ENCODE assay signal across 12 mouse cellular contexts in genomic region chr13:83880305-83880704, GRCm38 (mm10).
DNase-seq lines count a peak whose midpoint lies in the region; ATAC-seq lines count a peak whose summit lies in the region.
"Had no signal": no experiment of that assay in that cellular context is flagged by ENCODE, and none has a peak within 500 bp of the region (broad histone marks: within the 10 kb centered on the region; RNA-seq: fewer than 3 reads in every experiment).

No protein-coding gene starts in this region.

- H3K9ac ChIP-seq in hindbrain, embryonic 15.5 days, result no peak overlapping the region
- H3K9ac ChIP-seq in neural tube, embryonic 14.5 days (replicated peaks; ENCODE audit: low read depth, low read length), result no peak overlapping the region
- H3K9ac ChIP-seq: heart, embryonic 12.5 days; liver, postnatal 0 days had no signal

- H3K9me3 ChIP-seq in forebrain, embryonic 10.5 days, result no peaks in the 10 kb centered on the region
- no peaks in the 10 kb centered on the region for H3K9me3 ChIP-seq in hindbrain, embryonic 15.5 days
- no peaks in the 10 kb centered on the region for H3K9me3 ChIP-seq in neural tube, embryonic 14.5 days (ENCODE audit: control insufficient read depth, low read length)
- H3K9me3 ChIP-seq: heart, embryonic 12.5 days; megakaryocyte, embryonic 14.5 days had no signal

- ATAC-seq in hindbrain, embryonic 15.5 days (ENCODE audit: low FRiP score, low read depth), result peak; percentile 68
- peak; percentile 49; the same call in 1 of the 2 replicates for ATAC-seq in neural tube, embryonic 14.5 days (ENCODE audit: low read depth)
- ATAC-seq: liver, postnatal 0 days had no signal

- H3K27me3 ChIP-seq in forebrain, embryonic 10.5 days (ENCODE audit: poor library complexity, severe bottlenecking), result no peaks in the 10 kb centered on the region
- H3K27me3 ChIP-seq in hindbrain, embryonic 15.5 days, result no peaks in the 10 kb centered on the region
- no peaks in the 10 kb centered on the region for H3K27me3 ChIP-seq in neural tube, embryonic 14.5 days (ENCODE audit: control insufficient read depth, insufficient read depth, low read length)
- H3K27me3 ChIP-seq: heart, embryonic 12.5 days; megakaryocyte, embryonic 14.5 days had no signal

- no peak overlapping the region for H3K4me3 ChIP-seq in forebrain, embryonic 10.5 days
- no peak overlapping the region for H3K4me3 ChIP-seq in hindbrain, embryonic 15.5 days
- no peak overlapping the region for H3K4me3 ChIP-seq in neural tube, embryonic 14.5 days (ENCODE audit: low read depth, low read length)
- H3K4me3 ChIP-seq: heart, embryonic 12.5 days; megakaryocyte, embryonic 14.5 days had no signal

- 29% methylated on average over 2 of the region's 2 CpGs for WGBS in forebrain, embryonic 10.5 days
- WGBS in hindbrain, embryonic 15.5 days, result 30% methylated on average over 2 of the region's 2 CpGs
- 28% methylated on average over 2 of the region's 2 CpGs for WGBS in neural tube, embryonic 14.5 days

- peaks cover 68% of the 10 kb centered on the region for H3K4me1 ChIP-seq in forebrain, embryonic 10.5 days
- H3K4me1 ChIP-seq in hindbrain, embryonic 15.5 days (replicated peaks), result no peaks in the 10 kb centered on the region
- 0 out of 2 replicates have a peak, but pooled peaks cover 3% of the 10 kb centered on the region for H3K4me1 ChIP-seq in neural tube, embryonic 14.5 days (ENCODE audit: control insufficient read depth, insufficient read depth, low read length)
- H3K4me1 ChIP-seq: heart, embryonic 12.5 days; megakaryocyte, embryonic 14.5 days had no signal

- H3K27ac ChIP-seq in forebrain, embryonic 10.5 days, result peak overlapping the region; percentile 54
- peak overlapping the region; percentile 12 for H3K27ac ChIP-seq in hindbrain, embryonic 15.5 days (replicated peaks)
- H3K27ac ChIP-seq in neural tube, embryonic 14.5 days (ENCODE audit: low read depth, low read length), result peak overlapping the region; percentile 62; the same call in 1 of the 2 replicates

- peak; percentile 58 for DNase-seq in embryo, embryonic 10.5 days (ENCODE audit: low spot score)
- DNase-seq in forebrain, embryonic 10.5 days (ENCODE audit: extremely low spot score, low spot score), result peak; percentile 44
- no peak for DNase-seq in adrenal gland, postnatal 25 days
- DNase-seq in spleen, postnatal 10 days (ENCODE audit: low spot score in 2 of 2), result no peak
- DNase-seq in ovary, postnatal 14 days (ENCODE audit: low spot score), result no peak
- DNase-seq: gastrocnemius, postnatal 14 days; liver, postnatal 0 days; thymus, postnatal 25 days had no signal

- no peak overlapping the region for H3K4me2 ChIP-seq in hindbrain, embryonic 15.5 days
- H3K4me2 ChIP-seq in neural tube, embryonic 14.5 days (ENCODE audit: low read depth, low read length), result no peak overlapping the region
- H3K4me2 ChIP-seq: heart, embryonic 12.5 days had no signal

- no peaks in the 10 kb centered on the region for H3K36me3 ChIP-seq in forebrain, embryonic 10.5 days (replicated peaks)
- H3K36me3 ChIP-seq in hindbrain, embryonic 15.5 days, result no peaks in the 10 kb centered on the region
- H3K36me3 ChIP-seq in neural tube, embryonic 14.5 days (ENCODE audit: control insufficient read depth, insufficient read depth, low read length), result no peaks in the 10 kb centered on the region
- H3K36me3 ChIP-seq: heart, embryonic 12.5 days had no signal

Comparison
In these comparisons a context has a peak if more than half of its experiments do, and no peak if none do; other contexts are left out.
1. DNase-seq: peak in embryo, embryonic 10.5 days (single experiment) and forebrain, embryonic 10.5 days (single experiment); none in adrenal gland, postnatal 25 days (single experiment), spleen, postnatal 10 days (0 of 2) and ovary, postnatal 14 days (single experiment).
2. H3K27ac ChIP-seq: peak in every context shown above with its lines; median percentile 62 in neural tube, embryonic 14.5 days; 54 in forebrain, embryonic 10.5 days; 12 in hindbrain, embryonic 15.5 days.